Mouse (Mus musculus): ENCODE results near the gene Ppa2. TPM values are rescaled to one million over a fixed set of nuclear protein-coding genes. Genes with fewer than 3 reads are reported as not detected.

Ppa2 gene
- polyA plus RNA-seq, 1 experiment from 2014 or later = 91.7 TPM

DNA sequence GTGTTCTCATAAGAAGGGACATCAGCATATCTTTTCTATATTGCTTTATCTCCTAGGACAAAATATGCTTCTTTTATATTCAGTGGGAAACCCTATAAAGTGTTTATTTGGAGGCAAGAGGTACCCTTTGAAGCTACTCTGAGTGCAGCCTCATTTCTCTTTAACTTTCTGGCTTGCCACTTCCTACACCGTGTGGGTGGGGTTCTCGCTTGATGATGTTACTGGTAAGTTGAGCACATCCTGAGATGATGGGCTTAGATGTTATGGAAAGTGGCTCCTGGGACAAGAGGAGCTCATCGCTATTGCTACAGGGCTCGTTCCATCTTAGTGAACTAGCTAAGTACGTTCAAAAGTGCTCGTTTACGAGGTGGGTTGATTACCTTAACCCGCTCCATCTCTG lies 101.9 kb downstream of the Ppa2 start:
- WGBS = 91% methylated on average over 8 of the region's 8 CpGs
- H3K36me3 ChIP-seq (ENCODE audit: control insufficient read depth, insufficient read depth, low read length) = no peaks in the 10 kb centered on the region
- H3K4me3 ChIP-seq (ENCODE audit: low read depth, low read length) = no peak overlapping the region

DNA sequence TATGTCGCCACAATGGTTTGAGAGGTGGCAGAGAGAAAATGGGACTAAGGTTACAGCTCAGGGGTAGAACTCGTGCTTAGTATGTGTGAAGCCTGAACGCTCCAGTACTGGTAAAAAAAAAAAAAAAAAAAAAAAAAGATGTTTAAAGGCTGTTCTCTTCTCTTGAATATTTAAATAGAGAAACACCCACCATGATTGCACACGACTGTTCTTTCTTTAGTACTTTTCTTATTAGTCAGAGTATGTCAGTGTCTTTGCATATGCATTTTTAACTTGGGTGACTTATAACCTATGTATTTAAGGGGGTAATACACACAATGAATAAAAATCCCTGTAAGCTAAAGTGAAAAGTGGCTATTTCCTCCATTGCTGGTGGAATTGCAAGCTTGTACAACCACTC lies 104.8 kb downstream of the Ppa2 start:
- no peak overlapping the region for H3K4me3 ChIP-seq (ENCODE audit: low read depth, low read length)
- H3K9ac ChIP-seq (replicated peaks; ENCODE audit: low read depth, low read length) = no peak overlapping the region
- no peaks in the 10 kb centered on the region for H3K36me3 ChIP-seq (ENCODE audit: control insufficient read depth, insufficient read depth, low read length)
- H3K27ac ChIP-seq (ENCODE audit: low read length) = no peak overlapping the region
- 85% methylated on average over 4 of the region's 4 CpGs for WGBS
- H3K4me1 ChIP-seq (ENCODE audit: control insufficient read depth, insufficient read depth, low read length) = no peaks in the 10 kb centered on the region
- no peaks in the 10 kb centered on the region for H3K27me3 ChIP-seq (ENCODE audit: control insufficient read depth, insufficient read depth, low read length)
- no peak for ATAC-seq (ENCODE audit: insufficient number of reproducible peaks, insufficient read depth, low FRiP score, low read depth)
- no peaks in the 10 kb centered on the region for H3K9me3 ChIP-seq (ENCODE audit: control insufficient read depth, low read depth, low read length)
- no peak overlapping the region for H3K4me2 ChIP-seq (replicated peaks; ENCODE audit: low read depth, low read length)

More for the DNA sequence above, 101.9 kb downstream of the Ppa2 start:
- H3K9me3 ChIP-seq (ENCODE audit: control insufficient read depth, low read depth, low read length) = no peaks in the 10 kb centered on the region
- no peak overlapping the region for H3K27ac ChIP-seq (ENCODE audit: low read length)
- no peak overlapping the region for H3K9ac ChIP-seq (replicated peaks; ENCODE audit: low read depth, low read length)
- no peak for ATAC-seq (ENCODE audit: insufficient number of reproducible peaks, insufficient read depth, low FRiP score, low read depth)
- no peak overlapping the region for H3K4me2 ChIP-seq (replicated peaks; ENCODE audit: low read depth, low read length)
- H3K4me1 ChIP-seq (ENCODE audit: control insufficient read depth, insufficient read depth, low read length) = no peaks in the 10 kb centered on the region
- no peaks in the 10 kb centered on the region for H3K27me3 ChIP-seq (ENCODE audit: control insufficient read depth, insufficient read depth, low read length)

DNA sequence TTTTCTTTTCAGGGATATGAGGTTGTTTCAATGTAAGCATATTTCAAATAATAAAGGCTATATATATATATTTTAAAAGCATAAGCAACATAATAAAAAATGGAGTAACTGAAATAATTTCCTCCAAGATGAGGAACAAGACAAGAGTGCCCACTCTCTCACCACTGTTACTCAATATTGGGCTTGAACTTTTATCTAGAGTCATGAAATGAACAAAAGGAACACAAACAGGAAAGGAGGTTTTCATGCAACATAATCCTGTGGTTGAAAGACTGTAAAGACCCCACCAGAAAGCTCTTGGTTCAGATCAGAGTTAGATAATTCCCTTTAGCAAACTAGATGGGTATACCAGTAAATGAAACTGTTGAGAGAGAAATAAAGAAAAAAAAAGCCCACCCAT lies 113.2 kb downstream of the Ppa2 start:
- Histone ChIP-seq H3K36me3 (ENCODE audit: control insufficient read depth, insufficient read depth, low read length) (no peaks in the 10 kb centered on the region), H3K4me1 (ENCODE audit: control insufficient read depth, insufficient read depth, low read length) (no peaks in the 10 kb centered on the region), H3K4me2 (replicated peaks; ENCODE audit: low read depth, low read length) (no peak overlapping the region), H3K27ac (ENCODE audit: low read length) (no peak overlapping the region), H3K4me3 (ENCODE audit: low read depth, low read length) (no peak overlapping the region), H3K9ac (replicated peaks; ENCODE audit: low read depth, low read length) (no peak overlapping the region), H3K27me3 (ENCODE audit: control insufficient read depth, insufficient read depth, low read length) (no peaks in the 10 kb centered on the region), H3K9me3 (ENCODE audit: control insufficient read depth, low read depth, low read length) (no peaks in the 10 kb centered on the region)
- no peak for ATAC-seq (ENCODE audit: insufficient number of reproducible peaks, insufficient read depth, low FRiP score, low read depth)

Other genes with a start within 250 kb of the Ppa2 start
- 23.0 and 25.0 TPM in 2 replicates for gene Ints12, start 218.3 kb upstream of the Ppa2 start, polyA plus RNA-seq (2014; fragmentation: Nextera tagmentation; extraction: Ambion mirVana)
- 9.1 and 10.3 TPM in 2 replicates for gene Gstcd, start 218.1 kb upstream of the Ppa2 start, polyA plus RNA-seq (2014; fragmentation: Nextera tagmentation; extraction: Ambion mirVana)
- 1.8 and 3.4 TPM in 2 replicates for gene Arhgef38, start 75.2 kb upstream of the Ppa2 start, polyA plus RNA-seq (2014; fragmentation: Nextera tagmentation; extraction: Ambion mirVana)
- 27.6 and 28.4 TPM in 2 replicates for gene Tet2, start 235.0 kb downstream of the Ppa2 start, polyA plus RNA-seq (2014; fragmentation: Nextera tagmentation; extraction: Ambion mirVana)